Mouse (Mus musculus) midbrain, embryonic 13.5 days (tissue): ENCODE measurements around the gene Gm49322. TPM values are rescaled to one million over a fixed set of nuclear protein-coding genes. Genes with fewer than 3 reads are reported as not detected.

ENCODE experiments used
- ATAC-seq: fragments of 200-750 bp; cut with Nextera tagmentation; 2 replicates; pipeline ENCODE4 v1.8.0; 2017; ENCODE audit warnings: mild to moderate bottlenecking, moderate TSS enrichment, moderate library complexity
- H3K27ac ChIP-seq: fragments of 300-500 bp; sonication (generic); 2 replicates; pipeline ENCODE4 v1.5.1; 2015; ENCODE audit warnings: inconsistent platforms, mild to moderate bottlenecking, moderate library complexity
- H3K27me3 ChIP-seq: fragments of 300-500 bp; sonication (generic); 2 replicates; pipeline ENCODE4 v1.6.1; 2015; ENCODE audit warnings: mild to moderate bottlenecking, inconsistent platforms
- H3K36me3 ChIP-seq: fragments of 300-500 bp; sonication (generic); 2 replicates; pipeline ENCODE4 v1.6.1; 2015; ENCODE audit warnings: mild to moderate bottlenecking, inconsistent platforms
- H3K4me1 ChIP-seq: fragments of 300-500 bp; sonication (generic); replicated peaks from 2 replicates; pipeline ENCODE4 v1.6.1; 2015; ENCODE audit warnings: inconsistent platforms
- H3K4me2 ChIP-seq: fragments of 300-500 bp; sonication (generic); replicated peaks from 2 replicates; pipeline ENCODE4 v1.6.1; 2015; ENCODE audit warnings: moderate library complexity, mild to moderate bottlenecking, inconsistent platforms
- H3K4me3 ChIP-seq: fragments of 300-500 bp; sonication (generic); replicated peaks from 2 replicates; pipeline ENCODE4 v1.5.1; 2015; ENCODE audit warnings: mild to moderate bottlenecking, inconsistent platforms
- H3K9ac ChIP-seq: fragments of 300-500 bp; sonication (generic); replicated peaks from 2 replicates; pipeline ENCODE4 v1.6.1; 2015; ENCODE audit warnings: mild to moderate bottlenecking, inconsistent platforms
- H3K9me3 ChIP-seq: fragments of 300-500 bp; sonication (generic); 2 replicates; pipeline ENCODE4 v1.6.1; 2016; ENCODE audit warnings: mild to moderate bottlenecking, inconsistent platforms
- WGBS: fragments of 180-500 bp; shearing (Covaris S2); methylation state at CpG from one replicate; pipeline ENCODE4 v1.1.7; 2015; 5-methylcytosine and 5-hydroxymethylcytosine counted together
- polyA plus RNA-seq: library from polyadenylated mRNA; unstranded; fragments of >200 nt; fragmentation: Nextera tagmentation; extraction: Ambion mirVana; gene quantifications from 2 replicates; pipeline ENCODE4 v1.2.1, GENCODE M21; 2015

Gm49322 gene
- polyA plus RNA-seq, 1 experiment from 2014 or later: 4.9 TPM

DNA sequence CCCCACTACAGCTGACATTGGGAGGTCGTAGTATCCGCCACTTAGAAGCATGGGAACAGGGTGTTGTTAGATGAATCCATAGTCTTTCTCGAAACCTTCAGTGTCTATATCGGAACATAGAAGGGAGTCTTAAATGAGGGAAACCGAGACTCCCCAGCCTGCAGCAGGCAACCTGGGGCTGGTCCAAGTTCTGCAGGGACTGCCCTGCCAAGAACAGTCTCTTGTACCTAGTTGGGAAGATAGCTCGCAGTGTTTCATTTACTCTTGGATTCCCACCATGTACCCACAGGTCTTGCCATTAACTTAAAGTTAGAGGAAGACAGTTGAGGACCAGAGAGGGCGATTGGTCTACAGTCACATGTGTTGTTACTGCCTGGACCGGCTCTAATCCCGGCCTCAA is 14.5 kb downstream of the Gm49322 start:
- peaks cover 29% of the 10 kb centered on the region for H3K4me1 ChIP-seq
- H3K4me3 ChIP-seq: no peak overlapping the region
- H3K27ac ChIP-seq: no peak overlapping the region
- no peak overlapping the region for H3K9ac ChIP-seq
- peaks cover 11% of the 10 kb centered on the region for H3K36me3 ChIP-seq
- no peaks in the 10 kb centered on the region for H3K27me3 ChIP-seq
- no peak overlapping the region for H3K4me2 ChIP-seq
- WGBS: 89% methylated on average over 9 of the region's 9 CpGs
- H3K9me3 ChIP-seq: no peaks in the 10 kb centered on the region
- no peak for ATAC-seq

DNA sequence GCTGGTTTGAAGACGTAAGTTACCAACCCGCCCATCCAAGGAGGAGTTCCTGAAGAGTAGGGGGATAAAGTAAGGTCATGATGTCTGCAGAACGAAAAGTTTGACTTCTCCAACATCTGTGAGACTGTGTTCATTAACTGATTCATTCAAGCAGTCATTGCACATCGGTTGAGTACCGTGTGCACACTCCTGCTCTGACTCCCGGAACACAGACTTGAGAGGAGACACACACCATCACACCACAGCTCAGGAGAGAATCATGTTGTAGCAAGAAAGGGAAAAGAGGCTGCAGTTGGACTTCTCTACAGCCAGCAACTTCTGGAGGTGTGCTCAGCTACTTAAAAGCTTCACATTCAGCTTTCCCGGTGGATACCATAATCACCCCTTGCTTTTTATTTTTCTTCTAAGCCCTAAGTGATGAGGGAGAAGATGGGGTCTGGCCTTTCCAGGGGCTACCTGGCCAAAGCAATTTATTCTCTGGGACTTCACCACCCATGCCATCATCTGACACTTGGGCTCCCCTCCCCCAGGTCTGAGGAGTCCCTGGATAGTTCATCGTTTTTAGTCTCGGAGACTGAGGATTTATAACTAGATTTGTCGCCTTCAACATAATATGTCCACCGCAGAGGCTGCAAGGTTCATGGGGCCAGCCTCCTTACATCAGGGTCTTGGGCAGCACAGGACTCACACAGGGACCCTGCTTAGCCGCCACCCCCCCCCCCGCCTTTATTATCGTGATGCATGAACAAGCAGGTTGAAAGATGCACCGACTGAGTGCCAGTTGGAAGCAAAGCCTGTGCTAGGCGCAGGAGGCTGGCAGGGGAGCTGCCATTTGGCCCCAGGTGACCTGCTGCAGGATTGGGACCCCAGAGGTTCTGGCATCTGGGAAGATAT is 15.2 kb downstream of the Gm49322 start:
- H3K36me3 ChIP-seq: peaks cover 4% of the 10 kb centered on the region
- H3K27me3 ChIP-seq: no peaks in the 10 kb centered on the region
- no peak for ATAC-seq
- peaks cover 35% of the 10 kb centered on the region for H3K4me1 ChIP-seq
- H3K4me3 ChIP-seq: peak overlapping the region; percentile 83
- H3K9ac ChIP-seq: peak overlapping the region; percentile 65
- no peaks in the 10 kb centered on the region for H3K9me3 ChIP-seq
- H3K4me2 ChIP-seq: peak overlapping the region; percentile 70
- WGBS: 48% methylated on average over 16 of the region's 16 CpGs
- H3K27ac ChIP-seq: peak overlapping the region; percentile 96

DNA sequence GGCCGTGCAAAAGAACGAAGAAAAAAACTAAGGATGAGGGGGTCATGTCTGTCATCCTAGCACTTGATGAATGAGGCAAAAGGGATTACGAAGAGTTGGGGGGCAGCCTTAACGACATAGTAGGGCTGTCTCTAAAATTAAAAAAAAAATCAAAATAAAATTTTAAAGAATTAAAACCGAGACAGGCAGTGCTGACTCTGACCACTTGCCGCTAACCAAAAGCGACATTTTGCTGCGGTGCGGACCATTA is 15.8 kb downstream of the Gm49322 start:
- WGBS: 4% methylated on average over 9 of the region's 9 CpGs
- peaks cover 36% of the 10 kb centered on the region for H3K4me1 ChIP-seq
- peak overlapping the region; percentile 65 for H3K9ac ChIP-seq
- ATAC-seq: no peak
- peak overlapping the region; percentile 96 for H3K27ac ChIP-seq
- no peaks in the 10 kb centered on the region; the same call in 1 of the 2 replicates for H3K36me3 ChIP-seq
- no peaks in the 10 kb centered on the region for H3K9me3 ChIP-seq
- no peaks in the 10 kb centered on the region for H3K27me3 ChIP-seq
- peak overlapping the region; percentile 83 for H3K4me3 ChIP-seq
- peak overlapping the region; percentile 70 for H3K4me2 ChIP-seq

DNA sequence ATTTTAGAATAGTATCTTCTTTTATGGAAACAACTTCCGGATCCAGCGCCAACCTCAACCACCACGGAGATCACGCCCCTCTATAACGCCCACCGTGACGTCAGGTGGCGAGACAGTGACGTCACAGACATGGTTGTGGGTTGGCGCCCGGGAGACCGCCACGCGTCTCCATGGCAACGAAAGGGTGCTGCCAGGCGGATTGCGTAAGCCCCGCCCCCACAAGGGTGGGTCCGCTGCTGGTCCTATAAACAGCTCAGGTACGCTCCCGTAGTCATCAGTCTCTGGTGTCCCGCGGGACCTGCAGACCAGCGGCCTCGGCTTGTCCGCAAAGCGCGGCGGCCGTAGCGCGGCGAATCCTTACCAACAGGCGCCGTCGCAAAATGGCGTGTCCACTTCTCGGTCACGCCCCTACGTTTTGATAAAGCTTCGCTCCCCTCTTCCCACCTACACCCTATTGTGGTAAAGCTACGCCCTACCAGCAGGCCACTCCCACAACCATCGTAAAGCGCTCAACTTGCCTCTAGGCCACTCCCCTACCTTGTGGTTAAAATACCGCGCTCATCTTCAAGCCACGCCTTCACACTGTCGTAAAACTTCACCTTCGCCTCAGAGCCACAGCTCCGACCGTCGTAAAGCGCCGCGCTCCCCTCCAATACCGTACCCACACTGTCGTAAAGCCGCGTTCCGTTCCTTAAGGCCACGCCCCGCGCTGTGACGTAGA is 16.3 kb downstream of the Gm49322 start:
- 0% methylated on average over 64 of the region's 64 CpGs for WGBS
- Histone ChIP-seq H3K9ac (peak overlapping the region; percentile 92), H3K4me1 (peaks cover 36% of the 10 kb centered on the region), H3K27ac (peak overlapping the region; percentile 96), H3K36me3 (no peaks in the 10 kb centered on the region; the same call in 1 of the 2 replicates), H3K27me3 (no peaks in the 10 kb centered on the region), H3K4me3 (peak overlapping the region; percentile 83), H3K9me3 (no peaks in the 10 kb centered on the region), H3K4me2 (peak overlapping the region; percentile 70)
- peak; percentile 96 for ATAC-seq

DNA sequence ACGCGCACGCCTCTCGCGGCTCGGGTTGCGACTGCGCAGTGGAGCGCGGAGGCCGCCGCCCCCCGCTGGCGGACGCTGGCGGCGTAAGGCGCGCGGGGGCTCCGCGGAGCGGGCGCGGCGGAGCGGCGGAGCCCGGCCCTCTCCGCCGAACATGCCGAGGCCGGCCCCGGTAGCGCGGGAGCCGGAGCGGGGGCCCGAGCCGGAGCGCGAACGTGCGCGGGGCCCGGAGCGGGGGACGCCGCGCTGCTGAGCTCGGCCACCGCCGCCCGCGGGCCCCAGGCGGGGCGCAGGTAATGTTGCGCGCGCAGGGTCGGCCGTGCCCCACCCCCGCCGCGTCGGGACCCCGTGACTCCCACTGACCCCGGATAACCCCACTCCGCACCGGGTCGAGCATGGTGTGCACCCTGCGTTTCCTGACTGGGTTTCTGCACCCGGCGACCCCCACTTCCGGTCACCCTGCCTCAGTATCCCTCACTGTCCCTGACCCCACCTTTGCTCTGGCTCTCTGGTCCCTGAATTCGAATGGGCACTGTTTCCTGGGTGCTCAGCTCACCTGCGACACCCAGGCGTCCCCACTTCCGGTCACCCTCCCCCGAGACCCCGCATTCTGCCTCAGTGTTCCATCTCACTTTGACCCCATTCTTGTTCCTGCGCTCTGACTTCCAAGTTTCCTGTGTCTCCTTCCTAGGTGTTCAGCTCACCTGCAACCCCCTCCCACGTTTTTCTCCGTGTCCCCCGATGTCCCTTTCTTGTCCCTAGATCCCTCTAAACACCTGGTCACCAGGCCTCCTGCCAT is 17.0 kb downstream of the Gm49322 start, which contains the start of gene Csnk1g2:
TSS of gene Csnk1g2 (plus strand) at position 178 of the 796 bp plus-strand sequence.
- Histone ChIP-seq H3K27me3 (no peaks in the 10 kb centered on the region), H3K4me3 (peak within 1 kb of the TSS; percentile 83), H3K27ac (peak within 1 kb of the TSS; percentile 96), H3K9me3 (no peaks in the 10 kb centered on the region), H3K4me2 (peak within 1 kb of the TSS; percentile 99), H3K4me1 (peaks cover 43% of the 10 kb centered on the region), H3K9ac (peak within 1 kb of the TSS; percentile 92), H3K36me3 (no peaks in the 10 kb centered on the region; the same call in 1 of the 2 replicates)
- peak; percentile 25 for ATAC-seq
- WGBS: under 1% methylated on average over 83 of the region's 85 CpGs

DNA sequence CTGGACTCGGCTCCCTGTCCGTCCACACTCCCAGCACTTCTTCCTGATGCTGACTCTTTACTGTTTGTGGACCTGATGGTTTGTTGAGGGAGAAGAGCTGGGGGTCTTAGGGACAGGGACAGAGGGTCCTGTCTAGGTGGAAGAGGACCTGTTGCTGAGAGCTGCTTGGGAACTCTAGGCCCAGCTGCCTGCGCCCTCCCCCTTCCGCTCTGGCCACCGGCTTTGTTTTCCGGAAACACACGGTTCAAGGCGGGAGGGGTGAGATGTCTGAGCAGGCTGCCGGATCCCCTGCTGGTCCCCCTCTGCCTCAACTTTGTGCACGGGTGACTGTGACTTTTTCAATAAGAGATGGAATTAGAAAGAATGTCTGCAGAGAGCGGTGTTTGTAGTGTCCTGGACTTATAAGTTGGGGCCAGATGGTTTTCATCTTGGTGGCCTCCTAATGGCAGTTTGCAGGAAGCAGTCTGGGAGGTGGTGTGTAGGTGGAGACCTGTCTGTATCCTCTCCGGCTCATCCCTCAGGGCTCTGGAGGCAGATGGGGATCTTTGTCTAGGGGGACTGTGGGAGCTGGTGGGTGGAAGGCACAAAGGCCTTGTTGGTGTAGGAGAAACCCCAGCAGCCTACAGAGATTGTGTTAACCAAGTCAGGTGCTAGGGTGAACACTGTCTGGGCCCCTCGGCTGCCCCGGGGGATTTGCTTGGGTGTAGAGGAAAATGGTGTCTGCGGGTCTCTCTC is 17.8 kb downstream of the Gm49322 start:
- peak overlapping the region; percentile 86 for H3K27ac ChIP-seq
- H3K4me1 ChIP-seq: peaks cover 49% of the 10 kb centered on the region
- no peaks in the 10 kb centered on the region; the same call in 1 of the 2 replicates for H3K36me3 ChIP-seq
- H3K9ac ChIP-seq: peak overlapping the region; percentile 92
- 20% methylated on average over 15 of the region's 15 CpGs for WGBS
- no peaks in the 10 kb centered on the region for H3K27me3 ChIP-seq
- H3K4me2 ChIP-seq: peak overlapping the region; percentile 99
- peak overlapping the region; percentile 83 for H3K4me3 ChIP-seq
- no peaks in the 10 kb centered on the region for H3K9me3 ChIP-seq
- no peak for ATAC-seq

DNA sequence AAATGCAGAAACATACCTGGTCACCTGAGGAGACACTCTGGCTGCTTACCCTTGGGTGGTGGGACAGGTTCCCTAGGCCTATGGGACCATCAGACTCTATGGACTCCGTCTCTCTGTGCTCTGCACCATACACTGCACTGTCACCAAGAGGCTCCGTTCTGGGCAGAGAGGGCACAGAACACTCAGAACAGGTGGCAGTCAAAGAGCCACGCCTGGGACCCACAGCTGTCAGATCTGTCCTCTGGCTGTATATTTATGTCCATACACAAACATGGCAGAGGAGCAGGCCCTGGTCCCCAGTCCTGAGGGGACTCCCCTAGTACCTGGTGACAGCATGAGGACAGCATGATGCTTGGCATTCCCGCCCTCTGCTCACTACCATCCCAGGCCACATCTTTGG is 19.9 kb downstream of the Gm49322 start:
- Histone ChIP-seq H3K4me2 (no peak overlapping the region), H3K9ac (no peak overlapping the region), H3K36me3 (no peaks in the 10 kb centered on the region; the same call in 1 of the 2 replicates), H3K4me3 (no peak overlapping the region), H3K27ac (no peak overlapping the region), H3K27me3 (no peaks in the 10 kb centered on the region), H3K4me1 (peaks cover 55% of the 10 kb centered on the region), H3K9me3 (no peaks in the 10 kb centered on the region)
- ATAC-seq: no peak
- 98% methylated on average over 4 of the region's 4 CpGs for WGBS

DNA sequence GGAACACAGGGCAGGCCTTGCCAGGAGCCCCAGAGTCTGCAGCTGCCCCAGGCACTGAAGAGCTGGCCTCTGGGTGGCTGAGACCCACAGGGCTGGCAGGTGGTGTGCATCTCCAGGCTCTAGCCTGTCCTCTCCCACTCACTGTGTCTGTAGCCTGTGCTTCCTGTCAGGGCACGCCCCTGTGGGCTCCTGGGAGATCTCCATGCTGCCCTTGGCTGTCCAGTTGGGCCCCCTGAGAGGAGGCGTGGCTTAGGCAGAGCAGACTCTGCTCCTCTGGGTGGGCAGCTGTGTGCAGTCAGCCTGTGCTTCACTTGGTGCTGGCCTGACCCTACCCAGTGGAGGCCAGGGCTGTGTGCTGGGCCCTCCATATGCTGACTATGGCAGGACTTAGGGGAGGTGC is 21.9 kb downstream of the Gm49322 start:
- H3K27ac ChIP-seq: no peak overlapping the region
- no peak overlapping the region for H3K4me2 ChIP-seq
- peak overlapping the region; percentile 41; the same call in 1 of the 2 replicates for H3K9ac ChIP-seq
- no peaks in the 10 kb centered on the region; the same call in 1 of the 2 replicates for H3K36me3 ChIP-seq
- H3K4me3 ChIP-seq: no peak overlapping the region
- WGBS: 53% methylated on average over 2 of the region's 2 CpGs
- no peak for ATAC-seq
- H3K4me1 ChIP-seq: peaks cover 49% of the 10 kb centered on the region
- no peaks in the 10 kb centered on the region for H3K27me3 ChIP-seq
- H3K9me3 ChIP-seq: no peaks in the 10 kb centered on the region

DNA sequence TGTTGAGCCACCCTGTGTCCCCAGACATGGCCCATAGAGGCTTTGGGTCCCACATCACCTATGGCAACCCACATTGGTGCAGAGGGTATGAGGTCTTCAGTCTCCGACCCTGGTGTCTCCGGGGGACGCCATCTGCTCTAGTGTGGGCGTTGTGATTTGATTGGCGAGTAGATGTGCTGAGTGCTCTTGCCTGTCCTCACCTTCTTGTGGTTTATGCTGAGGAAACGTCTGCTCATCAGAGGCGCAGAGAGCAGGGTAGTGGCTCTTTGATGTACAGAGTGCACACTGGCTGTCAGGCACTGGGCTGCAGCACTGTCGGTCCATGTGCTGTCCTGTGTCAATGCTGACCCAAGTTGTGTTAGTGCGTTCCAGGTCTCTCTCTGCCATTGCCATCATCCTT is 23.1 kb downstream of the Gm49322 start:
- Histone ChIP-seq H3K27me3 (no peaks in the 10 kb centered on the region), H3K27ac (no peak overlapping the region), H3K36me3 (peaks cover 2% of the 10 kb centered on the region), H3K4me1 (peaks cover 40% of the 10 kb centered on the region), H3K9ac (peak overlapping the region; percentile 19; the same call in 1 of the 2 replicates), H3K9me3 (no peaks in the 10 kb centered on the region), H3K4me3 (no peak overlapping the region), H3K4me2 (no peak overlapping the region)
- 87% methylated on average over 9 of the region's 9 CpGs for WGBS
- no peak for ATAC-seq

DNA sequence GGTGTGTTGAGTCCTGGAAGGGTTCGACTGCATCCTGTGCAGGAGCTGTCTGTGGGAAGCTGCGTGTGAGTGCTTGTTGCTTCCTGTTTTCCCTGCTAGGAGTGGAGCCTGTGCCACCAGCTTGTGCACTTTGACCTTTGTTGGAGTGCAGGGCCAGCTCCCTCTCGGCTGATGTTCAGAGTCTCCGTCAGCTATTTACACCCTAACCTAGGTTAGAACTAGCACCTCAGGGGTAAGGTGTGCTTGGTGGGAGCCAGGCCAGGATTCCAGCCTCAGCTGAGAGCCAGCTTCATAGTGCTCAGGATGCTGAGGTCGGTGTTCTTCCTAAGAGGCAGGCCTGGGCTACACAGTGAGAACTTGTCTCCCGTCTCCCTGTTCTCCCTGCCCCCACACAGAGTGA is 29.5 kb downstream of the Gm49322 start:
- Histone ChIP-seq H3K9ac (no peak overlapping the region), H3K4me1 (no peaks in the 10 kb centered on the region), H3K4me3 (no peak overlapping the region), H3K27me3 (no peaks in the 10 kb centered on the region), H3K9me3 (no peaks in the 10 kb centered on the region), H3K4me2 (no peak overlapping the region), H3K36me3 (peaks cover 65% of the 10 kb centered on the region), H3K27ac (no peak overlapping the region)
- ATAC-seq: no peak
- 95% methylated on average over 6 of the region's 6 CpGs for WGBS

DNA sequence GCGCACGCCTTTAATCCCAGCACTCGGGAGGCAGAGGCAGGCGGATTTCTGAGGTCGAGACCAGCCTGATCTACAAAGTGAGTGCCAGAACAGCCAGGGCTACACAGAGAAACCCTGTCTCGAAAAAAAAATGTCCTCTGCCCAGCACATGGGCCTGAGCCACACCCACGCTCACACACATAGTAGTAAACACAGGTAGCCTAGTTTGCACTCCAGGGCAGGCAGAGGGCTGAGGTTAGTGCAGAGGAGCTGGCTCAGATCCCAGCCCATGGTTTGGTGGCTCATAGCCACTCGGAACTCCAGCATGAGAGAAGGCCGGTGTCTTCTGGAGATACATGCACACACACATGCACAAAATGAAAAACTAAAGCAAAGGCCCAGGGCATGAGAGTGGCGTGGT is 41.1 kb downstream of the Gm49322 start:
- no peak overlapping the region for H3K4me3 ChIP-seq
- H3K9me3 ChIP-seq: no peaks in the 10 kb centered on the region
- H3K27me3 ChIP-seq: no peaks in the 10 kb centered on the region
- H3K9ac ChIP-seq: no peak overlapping the region
- peaks cover 68% of the 10 kb centered on the region for H3K36me3 ChIP-seq
- H3K27ac ChIP-seq: no peak overlapping the region
- no peak for ATAC-seq
- no peak overlapping the region for H3K4me2 ChIP-seq
- 94% methylated on average over 10 of the region's 10 CpGs for WGBS
- H3K4me1 ChIP-seq: 0 out of 2 replicates have a peak, but pooled peaks cover under 1% of the 10 kb centered on the region
